Mouse (Mus musculus): ENCODE data around the gene Zbtb4.

Gene Zbtb4

DNA sequence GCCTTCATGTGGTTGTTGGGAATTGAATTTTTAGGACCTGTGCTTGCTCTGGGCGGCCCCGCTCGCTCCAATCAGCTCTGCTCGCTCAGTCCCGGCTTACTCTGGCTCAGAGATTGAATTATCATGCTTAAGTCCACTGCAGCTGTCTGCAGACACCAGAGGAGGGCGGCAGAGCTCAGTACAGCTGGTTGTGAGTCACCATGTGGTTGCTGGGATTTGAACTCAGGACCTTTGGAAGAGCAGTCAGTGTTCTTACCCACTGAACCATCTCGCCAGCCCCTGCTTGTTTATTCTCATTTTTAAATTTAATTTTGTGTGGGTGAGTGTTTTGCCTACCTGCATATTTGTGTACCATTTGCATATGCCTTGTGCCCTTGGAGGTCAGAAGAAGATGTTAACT lies 2.2 kb upstream of the Zbtb4 start:
- in situ Hi-C loops (cut with MboI, MseI), result no loop called here

DNA sequence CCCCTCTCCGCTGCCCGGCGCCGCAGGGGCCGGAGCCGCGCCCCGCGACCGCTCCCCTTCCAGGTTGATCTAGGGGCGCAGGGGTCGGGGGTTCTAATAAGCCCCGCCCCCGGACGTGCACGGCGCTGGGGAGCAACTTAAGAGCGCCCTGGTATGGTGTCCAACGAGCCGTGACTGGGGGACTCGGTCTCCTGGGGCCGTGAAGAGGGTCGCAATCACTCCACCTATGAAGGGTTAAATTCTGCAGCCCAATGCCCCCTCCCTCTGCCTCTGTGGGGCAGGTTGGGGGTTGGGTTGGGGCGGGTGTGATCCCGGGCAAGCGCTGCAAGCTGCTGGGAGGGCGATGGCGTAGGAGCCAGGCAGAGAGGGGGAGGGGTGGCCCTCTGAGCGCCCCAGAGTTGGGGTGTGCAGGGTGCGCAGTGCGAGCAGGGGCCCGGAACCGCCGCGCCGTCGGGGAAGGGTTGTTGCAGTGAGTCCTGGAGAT lies 456 bp downstream of the Zbtb4 start:
- in situ Hi-C loops (cut with MboI, MseI), result no loop called here

DNA sequence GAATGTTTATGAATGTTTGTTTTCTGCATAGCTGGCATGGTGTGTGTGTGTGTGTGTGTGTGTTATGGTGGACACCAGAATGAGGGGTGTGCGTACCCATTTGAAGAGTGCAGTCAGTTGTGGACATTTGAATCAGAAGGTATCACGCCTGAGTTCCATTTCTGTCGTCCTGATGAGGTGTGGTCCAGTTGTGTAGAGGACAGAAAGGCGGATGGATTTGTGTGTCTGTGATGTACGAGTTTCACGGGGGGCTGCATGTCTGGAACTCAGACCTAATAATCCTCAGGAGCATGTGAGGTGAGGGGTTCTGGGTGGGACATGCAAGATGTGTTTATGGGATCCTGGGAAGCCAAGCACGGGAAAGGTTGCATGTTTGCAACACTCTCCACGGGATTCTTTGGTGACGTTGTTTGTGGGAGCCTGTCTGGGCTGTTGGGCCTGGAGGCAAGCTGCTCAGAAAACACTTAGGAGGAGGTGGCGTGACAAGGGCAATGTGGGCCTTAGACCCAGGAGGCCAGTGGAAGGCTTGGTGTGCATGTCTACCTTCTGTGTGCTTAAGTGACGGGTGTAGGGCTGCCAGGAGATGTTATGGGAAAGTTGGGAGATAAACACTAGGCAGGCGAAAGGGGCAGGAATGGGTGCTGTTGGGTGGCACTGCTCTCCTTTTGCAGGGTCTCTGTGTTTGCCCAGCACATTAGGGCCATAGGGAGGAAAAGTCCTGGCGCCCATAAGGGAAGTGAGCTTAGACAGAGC lies 1.3 kb downstream of the Zbtb4 start:
- in situ Hi-C loops (cut with MboI, MseI), result no loop called here

DNA sequence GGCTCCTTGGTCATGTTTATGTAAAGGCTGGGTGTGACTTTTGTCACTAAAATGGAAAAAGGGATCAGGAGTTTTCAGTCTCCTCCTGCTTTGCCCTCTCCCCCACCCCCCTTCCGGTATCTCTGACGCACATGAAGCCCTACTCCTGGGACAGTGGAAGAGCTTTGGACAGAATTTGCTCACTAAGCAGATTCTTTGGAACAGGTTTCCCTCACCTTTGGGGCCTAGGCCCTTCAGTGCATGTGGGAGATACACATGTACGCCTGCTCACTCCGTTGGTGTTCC lies 1.9 kb downstream of the Zbtb4 start:
- in situ Hi-C loops (cut with MboI, MseI), result no loop called here

DNA sequence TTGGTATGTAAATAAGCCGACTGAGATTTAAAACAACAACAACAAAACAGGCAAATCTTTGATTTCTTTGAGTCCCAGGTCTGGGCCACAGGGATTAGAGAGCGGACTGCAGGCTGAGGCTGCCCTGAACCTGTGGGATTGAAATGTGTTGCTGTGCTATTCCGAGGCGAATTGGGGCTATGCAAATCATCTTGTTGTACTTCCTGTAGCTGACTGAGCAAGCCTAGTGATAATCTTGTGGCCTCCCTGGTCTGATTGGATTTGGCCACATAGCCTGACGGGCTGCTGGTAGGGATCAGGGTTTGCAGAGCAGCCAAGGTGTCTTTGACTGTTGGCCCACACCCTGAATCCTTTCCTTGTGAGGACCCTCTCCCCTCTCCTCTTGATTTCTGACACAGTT lies 9.2 kb downstream of the Zbtb4 start:
- in situ Hi-C loops (cut with MboI, MseI), result no loop called here

DNA sequence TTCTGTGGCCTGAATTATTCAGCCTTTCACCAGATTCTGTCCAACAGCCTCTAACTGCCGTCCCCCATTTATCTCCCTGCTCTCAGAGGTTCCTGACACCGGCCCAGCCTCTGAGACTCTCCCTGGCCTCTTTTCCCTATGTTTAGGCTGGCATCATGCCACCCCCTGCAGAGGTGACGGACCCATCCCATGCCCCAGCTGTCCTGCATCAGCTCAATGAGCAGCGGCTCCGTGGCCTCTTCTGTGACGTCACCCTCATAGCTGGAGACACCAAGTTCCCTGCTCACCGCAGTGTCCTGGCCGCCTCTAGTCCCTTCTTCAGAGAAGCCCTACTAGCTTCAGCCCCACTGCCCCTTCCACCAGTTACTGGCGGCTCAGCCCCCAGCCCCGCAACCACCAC lies 10.0 kb downstream of the Zbtb4 start:
- in situ Hi-C loops (cut with MboI, MseI), result no loop called here

DNA sequence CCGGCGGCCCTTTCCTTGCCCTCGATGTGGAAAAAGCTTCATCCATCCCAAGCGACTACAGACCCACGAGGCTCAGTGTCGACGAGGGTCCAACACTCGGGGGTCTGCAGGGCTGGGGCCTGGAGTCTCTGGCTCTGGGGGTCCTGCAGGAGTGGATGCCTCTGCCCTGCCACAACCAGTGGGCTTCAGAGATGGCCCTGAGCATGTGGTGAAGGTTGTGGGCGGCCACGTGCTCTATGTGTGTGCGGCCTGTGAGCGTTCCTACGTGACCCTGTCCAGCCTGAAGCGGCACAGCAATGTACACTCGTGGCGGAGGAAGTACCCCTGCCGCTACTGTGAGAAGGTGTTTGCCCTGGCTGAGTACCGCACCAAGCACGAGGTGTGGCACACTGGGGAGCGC lies 10.8 kb downstream of the Zbtb4 start:
- in situ Hi-C loops (cut with MboI, MseI), result no loop called here

DNA sequence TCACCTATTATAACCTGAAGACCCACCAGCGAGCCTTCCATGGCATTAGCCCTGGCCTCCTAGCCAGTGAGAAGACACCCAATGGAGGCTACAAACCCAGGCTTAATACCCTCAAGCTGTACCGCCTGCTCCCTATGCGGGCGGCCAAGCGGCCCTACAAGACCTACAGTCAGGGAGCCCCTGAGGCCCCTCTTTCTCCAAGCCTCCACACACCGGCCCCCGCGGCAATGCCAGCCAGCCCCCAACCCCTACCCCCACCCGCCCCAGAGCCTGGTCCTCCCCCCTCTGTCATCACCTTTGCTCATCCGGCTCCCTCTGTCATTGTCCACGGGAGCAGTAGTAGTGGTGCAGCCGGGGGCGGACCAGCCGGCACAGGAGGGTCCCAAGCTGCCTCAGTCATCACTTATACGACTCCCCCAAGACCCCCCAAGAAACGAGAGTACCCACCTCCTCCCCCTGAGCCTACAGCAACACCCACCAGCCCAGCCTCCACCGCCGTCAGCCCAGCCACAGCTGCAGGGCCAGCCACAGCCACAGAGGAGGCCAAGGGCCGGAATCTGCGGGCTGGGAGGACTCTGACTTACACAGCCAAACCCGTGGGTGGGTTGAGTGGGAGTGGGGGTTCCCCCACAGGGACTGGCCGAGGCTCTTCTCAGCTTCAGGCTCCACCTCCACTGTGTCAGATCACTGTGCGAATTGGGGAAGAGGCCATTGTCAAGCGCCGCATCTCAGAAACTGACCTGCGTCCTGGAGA lies 12.0 kb downstream of the Zbtb4 start:
- in situ Hi-C loops (cut with MboI, MseI), result no loop called here

DNA sequence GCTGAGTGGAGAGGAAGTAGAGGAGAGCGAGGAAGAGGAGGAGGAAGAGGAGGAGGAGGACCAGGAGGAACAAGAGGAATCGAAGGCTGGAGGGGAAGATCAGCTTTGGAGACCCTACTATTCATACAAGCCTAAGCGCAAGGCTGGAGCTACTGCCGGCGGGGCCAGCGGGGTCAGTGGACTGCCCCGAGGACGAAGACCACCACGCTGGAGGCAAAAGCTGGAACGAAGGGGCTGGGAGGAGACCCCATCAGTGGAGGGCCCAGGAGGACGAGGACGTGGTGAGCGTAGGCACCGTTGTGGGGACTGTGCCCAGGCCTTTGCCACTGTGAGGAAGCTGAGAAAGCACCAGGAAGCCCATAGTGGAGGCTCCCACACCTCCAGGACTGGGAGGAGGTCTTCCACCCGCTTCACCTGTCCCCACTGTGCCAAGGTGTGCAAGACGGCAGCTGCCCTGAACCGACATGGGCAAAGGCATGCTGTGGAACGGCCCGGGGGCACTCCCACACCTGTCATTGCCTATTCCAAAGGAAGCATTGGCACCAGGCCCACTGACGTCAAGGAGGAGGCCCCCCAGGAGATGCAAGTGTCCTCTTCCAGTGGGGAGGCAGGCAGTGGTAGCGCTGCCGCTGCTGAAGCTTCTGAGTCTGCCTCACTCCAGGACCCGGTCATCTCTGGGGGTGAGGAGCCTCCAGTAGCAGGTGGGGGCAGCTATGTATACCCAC lies 12.7 kb downstream of the Zbtb4 start:
- in situ Hi-C loops (cut with MboI, MseI), result no loop called here

DNA sequence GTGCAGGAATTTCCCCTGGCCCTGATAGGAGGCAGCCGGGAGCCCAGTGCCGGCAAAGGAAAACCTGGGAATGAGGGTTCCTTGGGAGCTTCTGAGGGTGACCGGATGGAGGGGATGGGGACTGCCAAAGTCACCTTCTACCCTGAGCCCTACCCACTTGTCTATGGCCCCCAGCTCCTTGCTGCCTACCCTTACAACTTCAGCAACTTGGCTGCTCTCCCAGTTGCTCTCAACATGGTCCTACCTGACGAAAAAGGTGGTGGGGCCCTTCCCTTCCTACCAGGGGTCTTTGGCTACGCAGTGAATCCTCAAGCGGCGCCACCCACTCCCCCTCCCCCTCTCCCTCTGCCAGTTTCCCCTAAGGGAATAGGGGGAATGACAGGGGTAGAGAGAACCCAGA lies 13.3 kb downstream of the Zbtb4 start:
- in situ Hi-C loops (cut with MboI, MseI), result no loop called here

DNA sequence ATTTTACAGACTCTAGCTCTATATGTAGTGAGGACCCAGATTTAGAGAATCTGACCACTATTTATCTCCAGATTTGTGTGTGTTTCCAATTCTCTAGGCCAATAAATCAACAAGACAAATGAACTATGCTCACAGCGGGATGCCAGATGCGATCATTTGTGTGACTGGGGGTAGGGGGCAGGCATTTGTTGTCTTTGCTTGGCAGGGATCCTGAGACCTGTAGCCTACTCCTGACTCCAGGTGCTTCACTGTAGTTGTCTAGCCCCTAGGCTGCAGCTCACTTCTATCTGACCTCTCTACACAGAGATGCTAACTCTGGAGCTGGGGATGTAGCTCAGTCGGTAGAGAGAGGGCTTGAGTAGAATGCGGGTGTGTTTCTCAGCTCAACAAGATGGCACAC lies 16.1 kb downstream of the Zbtb4 start:
- in situ Hi-C loops (cut with MboI, MseI), result no loop called here

DNA sequence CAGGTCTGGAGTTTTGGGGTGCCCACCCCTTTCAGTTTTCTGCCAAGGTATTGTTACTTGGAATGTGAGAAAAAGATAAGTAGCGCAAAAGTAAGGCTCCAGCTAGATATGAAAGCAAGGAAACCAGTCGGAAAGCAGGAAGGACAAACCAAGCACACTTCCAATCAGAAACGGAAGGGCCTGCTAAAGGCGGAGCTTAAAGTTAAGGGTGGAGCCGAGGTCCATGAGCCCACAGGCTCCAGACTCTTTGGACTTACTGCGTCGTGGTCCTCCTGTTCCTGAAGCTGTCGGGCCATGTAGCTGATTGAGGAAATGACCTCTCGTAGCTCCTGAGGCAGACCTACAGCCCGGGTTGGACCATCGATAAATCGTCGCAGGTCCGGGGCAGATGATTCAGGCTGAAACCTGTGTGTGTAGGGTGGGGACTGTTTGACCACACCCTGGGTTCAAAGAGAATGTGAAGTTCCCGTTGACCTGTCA lies 19.1 kb downstream of the Zbtb4 start:
- in situ Hi-C loops (cut with MboI, MseI), result no loop called here

DNA sequence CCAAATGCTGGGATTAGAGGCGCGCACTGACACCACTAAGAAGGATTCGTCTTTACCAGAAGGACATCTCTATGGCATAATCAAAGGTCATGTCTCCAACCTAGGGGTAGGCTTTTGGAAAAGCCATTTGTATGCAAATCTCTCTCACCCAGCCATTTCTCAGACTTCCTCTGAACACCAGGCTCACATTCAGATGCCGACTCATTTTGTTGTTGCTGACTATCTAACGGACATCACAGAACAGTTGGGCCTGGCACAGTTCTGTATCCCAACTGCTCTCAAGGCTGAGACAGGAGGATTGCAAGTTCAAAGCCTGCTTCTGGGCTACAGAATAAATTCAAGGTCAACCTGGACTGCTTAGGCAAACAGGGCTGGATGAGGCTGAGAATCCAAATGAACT lies 21.6 kb downstream of the Zbtb4 start:
- in situ Hi-C loops (cut with MboI, MseI), result no loop called here

DNA sequence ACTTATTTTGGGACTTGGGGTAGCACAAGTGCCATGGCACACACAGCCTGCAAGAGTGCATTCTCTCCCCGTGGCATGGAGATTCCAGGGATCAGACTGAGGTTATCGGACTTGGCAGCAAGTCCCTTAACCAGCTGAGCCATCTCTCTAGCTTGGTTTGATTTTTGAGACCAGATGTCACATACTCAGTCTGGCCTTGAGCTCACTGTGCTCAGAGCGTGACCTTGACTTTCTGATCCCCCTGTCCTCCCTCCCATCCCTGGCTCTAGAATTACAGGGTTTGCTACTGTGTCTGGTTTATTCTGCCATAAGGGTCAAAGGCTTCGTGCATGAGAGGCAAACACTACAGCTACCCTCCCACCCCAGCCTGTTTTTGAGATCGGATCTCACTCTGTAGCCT lies 23.7 kb downstream of the Zbtb4 start:
- in situ Hi-C loops (cut with MboI, MseI), result no loop called here

DNA sequence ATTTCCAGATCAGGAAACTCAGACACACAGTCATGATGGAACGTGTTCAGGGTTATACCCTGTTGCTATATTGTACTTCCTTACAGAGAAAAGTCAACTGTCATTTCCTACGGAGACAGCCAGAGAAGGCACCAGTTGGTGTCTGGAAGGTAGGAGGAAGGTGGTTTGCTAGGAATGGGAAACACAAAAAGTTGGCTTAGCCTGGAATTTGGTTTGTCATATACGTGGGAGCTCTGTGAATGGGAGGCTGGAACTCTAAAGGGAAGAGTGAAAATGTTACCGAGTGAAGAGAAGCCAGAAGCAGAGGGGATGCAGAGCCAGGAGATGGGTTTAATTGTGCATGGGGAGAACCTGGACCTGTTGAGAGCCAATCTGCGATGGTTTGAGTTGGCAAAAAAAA lies 25.7 kb downstream of the Zbtb4 start:
- in situ Hi-C loops (cut with MboI, MseI), result no loop called here

DNA sequence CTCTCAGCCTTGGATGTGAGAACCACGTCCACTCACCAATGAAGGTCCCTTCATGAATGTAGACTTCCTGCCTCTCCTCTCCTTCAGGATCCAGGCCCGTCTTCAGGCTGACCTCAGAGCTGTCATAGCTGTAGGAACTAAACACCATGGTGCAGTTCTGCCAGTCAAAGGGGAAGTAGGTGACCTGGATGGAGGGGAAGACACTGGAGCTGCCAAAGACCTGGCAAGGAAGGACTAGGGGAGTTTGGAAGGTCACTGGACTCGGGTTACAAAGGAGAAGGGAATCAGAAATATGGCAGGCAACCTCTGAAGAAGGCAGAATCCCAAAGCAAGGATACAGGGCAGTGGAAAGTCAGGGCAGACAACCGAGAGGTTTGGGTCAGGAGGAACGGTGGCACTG lies 27.7 kb downstream of the Zbtb4 start:
- in situ Hi-C loops (cut with MboI, MseI), result no loop called here

DNA sequence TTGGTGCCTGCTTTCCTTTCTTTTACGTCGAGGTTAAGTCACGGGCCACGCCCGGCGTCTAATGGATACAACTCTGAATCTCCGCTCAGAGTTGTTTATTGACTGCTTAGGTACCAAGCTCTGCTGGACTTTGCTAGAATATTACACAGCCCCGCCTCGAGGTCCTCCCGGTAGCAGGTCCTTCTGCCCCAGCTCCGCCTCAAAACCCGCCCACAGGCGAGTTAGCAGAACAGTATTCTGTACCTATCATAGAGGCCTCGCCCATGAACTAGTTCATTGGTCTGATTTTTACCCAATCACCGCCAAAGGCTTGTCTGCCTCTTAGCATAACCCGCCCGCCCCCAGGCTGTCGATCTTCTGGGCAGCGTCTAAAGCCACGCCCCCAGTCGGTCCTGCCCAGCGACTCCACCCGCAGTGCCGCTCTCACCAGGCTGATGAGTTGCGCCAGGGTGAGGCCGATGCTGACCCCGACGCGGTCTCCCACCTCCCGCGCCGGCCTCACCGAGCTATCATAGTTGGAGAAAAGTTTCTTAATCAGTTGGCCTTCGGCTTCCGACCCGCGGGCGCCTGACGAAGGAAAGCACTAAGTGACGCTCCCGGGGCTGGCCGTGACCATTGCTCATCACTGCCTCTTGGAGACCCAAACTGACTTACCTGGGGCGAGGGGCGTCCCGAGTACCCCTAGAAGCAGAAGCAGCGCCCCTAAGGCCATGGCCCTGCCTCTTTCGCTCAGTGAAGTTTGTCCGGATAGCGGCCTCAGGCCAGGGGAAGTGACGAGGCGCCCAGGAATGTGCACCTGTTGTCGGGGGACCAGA lies 29.7 kb downstream of the Zbtb4 start, which contains the start of gene Chrnb1:
TSS of gene Chrnb1 (minus strand) at position 776 of the 815 bp plus-strand sequence.
- in situ Hi-C loops (cut with MboI, MseI), result no loop called here

DNA sequence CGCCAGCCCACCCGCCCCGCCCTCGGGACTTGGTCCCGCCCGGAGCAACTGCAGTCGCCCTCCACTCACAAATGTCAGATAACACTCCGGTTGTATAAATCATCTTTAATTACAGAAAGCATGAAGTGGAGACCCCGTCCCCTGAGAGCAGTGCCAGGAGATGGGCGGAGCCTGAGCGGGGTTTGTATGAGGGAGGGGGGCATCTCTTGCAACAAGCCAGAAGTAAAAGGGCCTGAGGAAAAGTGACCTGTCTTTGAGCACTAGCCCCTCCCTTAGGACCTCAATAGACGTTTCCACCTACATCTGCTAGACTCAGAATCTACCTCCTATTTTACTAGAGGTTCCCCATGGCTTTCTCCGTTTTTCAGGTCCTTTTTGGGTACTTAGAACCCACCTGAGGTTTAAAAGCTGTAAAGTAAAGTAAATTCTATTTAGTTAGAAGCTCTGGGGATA lies 30.3 kb downstream of the Zbtb4 start:
- in situ Hi-C loops (cut with MboI, MseI), result no loop called here

DNA sequence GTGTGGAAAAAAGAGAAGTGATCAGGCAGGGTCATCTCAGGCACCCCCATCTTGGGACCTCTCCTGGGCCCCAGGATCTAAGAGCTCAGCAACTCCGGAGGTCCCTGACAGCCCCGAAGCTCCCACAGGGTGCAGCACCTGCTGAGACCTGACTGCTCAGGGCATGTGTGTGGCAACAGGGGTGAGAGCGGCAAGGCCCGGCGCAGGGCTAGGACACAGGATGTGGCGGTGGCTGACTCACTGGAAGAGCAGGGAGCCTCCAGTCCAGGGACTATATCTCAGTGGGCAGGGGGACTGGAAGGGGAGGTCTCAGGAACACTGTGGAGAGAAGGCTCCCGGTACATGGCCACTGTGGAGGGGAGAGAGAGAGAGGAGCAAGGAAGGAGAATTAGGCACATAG lies 32.2 kb downstream of the Zbtb4 start:
- in situ Hi-C loops (cut with MboI, MseI), result no loop called here

DNA sequence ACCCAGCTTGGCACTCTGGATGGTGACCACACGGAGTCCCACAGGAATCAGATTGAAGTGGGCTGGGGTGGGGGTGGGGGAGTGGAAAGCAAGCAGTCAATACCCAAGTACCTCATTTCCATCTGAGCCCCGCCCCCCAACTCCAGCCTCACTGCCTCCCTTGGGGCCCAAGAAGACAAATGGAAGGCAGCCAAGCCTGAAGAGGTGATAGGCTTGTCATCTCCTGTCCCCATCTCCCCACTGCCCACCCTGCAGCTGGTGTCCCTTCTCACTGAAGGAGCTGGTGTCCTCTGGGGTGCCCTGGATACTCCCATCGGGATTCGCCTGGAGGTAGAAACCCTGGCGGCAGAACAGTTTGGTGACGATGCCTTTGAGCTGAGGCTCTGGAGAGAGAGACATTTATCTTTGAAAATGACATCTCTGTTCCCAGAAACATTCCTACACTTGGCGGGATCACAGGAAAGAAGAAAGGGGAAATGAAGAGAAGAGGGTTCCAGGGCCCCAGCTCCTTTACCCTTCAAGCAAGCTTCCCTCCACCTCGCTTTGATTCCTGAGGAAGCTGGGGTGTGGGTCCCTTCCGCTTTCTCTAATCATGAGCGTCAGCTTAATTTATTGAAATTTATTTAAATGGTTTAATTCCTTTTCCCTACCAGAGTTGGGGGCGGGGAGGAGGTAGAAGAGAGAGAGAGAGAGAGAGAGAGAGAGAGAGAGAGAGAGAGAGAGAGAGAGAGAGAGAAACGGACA lies 33.9 kb downstream of the Zbtb4 start:
- in situ Hi-C loops (cut with MboI, MseI), result no loop called here

DNA sequence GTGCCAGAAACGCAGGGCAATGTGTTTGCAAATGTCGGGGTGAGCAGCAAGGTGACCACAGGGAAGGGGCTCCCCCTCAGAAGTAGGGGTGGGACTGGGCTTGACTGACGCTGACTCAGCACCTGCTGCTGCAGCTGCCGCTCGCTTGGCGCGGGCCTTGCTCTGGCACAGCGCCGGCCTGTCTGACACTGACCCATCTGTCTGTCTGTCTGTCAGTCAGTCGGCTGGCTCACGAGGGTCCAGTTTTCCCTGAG lies 34.4 kb downstream of the Zbtb4 start:
- in situ Hi-C loops (cut with MboI, MseI), result no loop called here
